Mouse (Mus musculus) liver, embryonic 13.5 days (tissue): ENCODE data around the gene Fcho2. TPM values are rescaled to one million over a fixed set of nuclear protein-coding genes. Genes with fewer than 3 reads are reported as not detected.

Experiments used
- ATAC-seq: fragments of 200-750 bp; cut with Nextera tagmentation; 2 replicates; pipeline ENCODE4 v1.8.0; 2017; ENCODE audit warnings: low read depth, mild to moderate bottlenecking, moderate number of reproducible peaks, moderate library complexity
- DNase-seq: peaks from one replicate; pipeline ENCODE4 v3.0.0; 2022
- H3K27ac ChIP-seq: fragments of 300-500 bp; sonication (generic); 2 replicates; pipeline ENCODE4 v1.5.1; 2015; ENCODE audit warnings: moderate library complexity, mild to moderate bottlenecking, inconsistent platforms
- H3K27me3 ChIP-seq: fragments of 300-500 bp; sonication (generic); 2 replicates; pipeline ENCODE4 v1.6.1; 2015; ENCODE audit warnings: mild to moderate bottlenecking, inconsistent platforms
- H3K36me3 ChIP-seq: fragments of 300-500 bp; sonication (generic); 2 replicates; pipeline ENCODE4 v1.6.1; 2015; ENCODE audit warnings: mild to moderate bottlenecking, inconsistent platforms
- H3K4me1 ChIP-seq: fragments of 300-500 bp; sonication (generic); replicated peaks from 2 replicates; pipeline ENCODE4 v1.6.1; 2015; ENCODE audit warnings: inconsistent platforms
- H3K4me2 ChIP-seq: fragments of 300-500 bp; sonication (generic); 2 replicates; pipeline ENCODE4 v1.6.1; 2015; ENCODE audit warnings: inconsistent platforms, mild to moderate bottlenecking, moderate library complexity
- H3K4me3 ChIP-seq: fragments of 300-500 bp; sonication (generic); replicated peaks from 2 replicates; pipeline ENCODE4 v1.5.1; 2015; ENCODE audit warnings: mild to moderate bottlenecking, inconsistent platforms
- H3K9ac ChIP-seq: fragments of 300-500 bp; sonication (generic); 2 replicates; pipeline ENCODE4 v1.6.1; 2015; ENCODE audit warnings: mild to moderate bottlenecking, inconsistent platforms
- H3K9me3 ChIP-seq: fragments of 300-500 bp; sonication (generic); replicated peaks from 2 replicates; pipeline ENCODE4 v1.6.1; 2016; ENCODE audit warnings: inconsistent platforms
- WGBS: fragments of 180-500 bp; shearing (Covaris S2); methylation state at CpG from one replicate; pipeline ENCODE4 v1.1.7; 2015; ENCODE audit not compliant: insufficient replicate concordance; 5-methylcytosine and 5-hydroxymethylcytosine counted together
- polyA plus RNA-seq: library from polyadenylated mRNA; unstranded; fragments of >200 nt; fragmentation: Nextera tagmentation; extraction: Ambion mirVana; gene quantifications from 2 replicates; pipeline ENCODE4 v1.2.1, GENCODE M21; 2015

Fcho2 gene
- polyA plus RNA-seq, 1 experiment from 2014 or later, result 20.6 TPM

GRCm38 (mm10) chr13:98803699-98804098 lies 11.6 kb downstream of the Fcho2 start:
- no peak overlapping the region for H3K4me2 ChIP-seq
- H3K27ac ChIP-seq, result no peak overlapping the region
- no peaks in the 10 kb centered on the region for H3K9me3 ChIP-seq
- peaks cover 54% of the 10 kb centered on the region for H3K36me3 ChIP-seq
- no peaks in the 10 kb centered on the region for H3K27me3 ChIP-seq
- peaks cover 13% of the 10 kb centered on the region for H3K4me1 ChIP-seq
- H3K4me3 ChIP-seq, result no peak overlapping the region
- no peak overlapping the region for H3K9ac ChIP-seq
- ATAC-seq (no peak), DNase-seq (no peak)
- WGBS, result 44% methylated on average over 4 of the region's 4 CpGs

DNA sequence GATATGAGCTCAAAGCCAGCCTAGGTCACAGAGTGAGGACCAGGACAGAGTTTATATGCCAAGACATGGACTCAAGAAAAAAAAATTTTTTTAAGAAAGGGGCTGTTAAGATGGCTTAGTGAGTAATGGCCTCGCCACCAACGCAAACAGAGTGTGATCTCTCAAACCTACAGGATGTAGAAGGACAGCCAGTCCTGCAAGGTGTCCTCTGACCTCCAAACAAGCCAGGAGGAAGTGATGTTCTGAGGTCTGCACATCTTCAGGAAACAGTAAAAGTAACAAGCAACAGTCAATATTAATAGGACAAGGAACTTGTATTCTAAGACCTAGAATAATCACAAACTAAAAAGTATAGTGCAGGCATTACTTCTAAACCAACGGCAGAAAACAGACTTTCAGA lies 12.3 kb downstream of the Fcho2 start:
- WGBS, result 78% methylated on average over 3 of the region's 3 CpGs
- Histone ChIP-seq H3K27ac (peak overlapping the region; percentile 34; the same call in 1 of the 2 replicates), H3K4me1 (peaks cover 7% of the 10 kb centered on the region), H3K4me3 (no peak overlapping the region), H3K36me3 (peaks cover 59% of the 10 kb centered on the region), H3K9me3 (no peaks in the 10 kb centered on the region), H3K9ac (no peak overlapping the region), H3K4me2 (no peak overlapping the region), H3K27me3 (no peaks in the 10 kb centered on the region)
- ATAC-seq (no peak), DNase-seq (no peak)

- 90% methylated on average over 3 of the region's 3 CpGs for WGBS
- no peak for ATAC-seq
Observed at GRCm38 (mm10) chr13:98795511-98795910, 19.7 kb downstream of the Fcho2 start.

DNA sequence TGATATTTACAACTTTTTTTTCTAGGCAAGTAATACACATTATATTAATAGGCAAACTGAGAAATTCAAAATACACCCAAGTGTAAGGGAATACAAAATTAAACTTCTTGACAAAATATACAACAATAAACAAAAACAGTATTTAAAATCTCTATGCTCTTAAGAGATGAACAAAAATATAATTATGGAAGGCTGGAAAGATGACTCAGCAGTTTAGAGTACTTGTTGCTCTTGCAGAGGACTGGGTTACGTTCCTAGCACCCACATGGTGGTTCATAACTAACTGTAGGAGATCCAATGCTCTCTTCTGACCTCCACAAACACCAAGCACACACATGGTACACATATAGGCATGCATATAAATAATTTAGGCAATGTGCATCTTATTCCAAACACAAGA lies 22.4 kb downstream of the Fcho2 start:
- 0 out of 2 replicates have a peak, but pooled peaks cover 2% of the 10 kb centered on the region for H3K4me1 ChIP-seq
- H3K9me3 ChIP-seq, result no peaks in the 10 kb centered on the region
- H3K27ac ChIP-seq, result no peak overlapping the region
- H3K36me3 ChIP-seq, result peaks cover 31% of the 10 kb centered on the region
- WGBS, result 85% methylated on average over 1 of the region's 1 CpGs
- no peak for ATAC-seq
- no peaks in the 10 kb centered on the region for H3K27me3 ChIP-seq
- no peak for DNase-seq
- no peak overlapping the region for H3K4me2 ChIP-seq
- H3K4me3 ChIP-seq, result no peak overlapping the region
- H3K9ac ChIP-seq, result no peak overlapping the region

More at GRCm38 (mm10) chr13:98795511-98795910, 19.7 kb downstream of the Fcho2 start:
- no peak for DNase-seq
- H3K9me3 ChIP-seq, result no peaks in the 10 kb centered on the region
- no peak overlapping the region for H3K4me2 ChIP-seq
- no peak overlapping the region for H3K9ac ChIP-seq
- no peak overlapping the region for H3K27ac ChIP-seq
- no peak overlapping the region for H3K4me3 ChIP-seq
- H3K27me3 ChIP-seq, result no peaks in the 10 kb centered on the region
- H3K4me1 ChIP-seq, result 0 out of 2 replicates have a peak, but pooled peaks cover 2% of the 10 kb centered on the region
- peaks cover 50% of the 10 kb centered on the region for H3K36me3 ChIP-seq

- H3K36me3 ChIP-seq, result peaks cover 28% of the 10 kb centered on the region
- peaks cover 10% of the 10 kb centered on the region for H3K4me1 ChIP-seq
- no peak overlapping the region for H3K4me2 ChIP-seq
- no peaks in the 10 kb centered on the region for H3K27me3 ChIP-seq
- H3K9ac ChIP-seq, result no peak overlapping the region
- no peaks in the 10 kb centered on the region for H3K9me3 ChIP-seq
- no peak for ATAC-seq
- no peak for DNase-seq
- WGBS, result 86% methylated on average over 1 of the region's 1 CpGs
- no peak overlapping the region for H3K4me3 ChIP-seq
- H3K27ac ChIP-seq, result no peak overlapping the region
Observed at GRCm38 (mm10) chr13:98791693-98792092, 23.6 kb downstream of the Fcho2 start.

DNA sequence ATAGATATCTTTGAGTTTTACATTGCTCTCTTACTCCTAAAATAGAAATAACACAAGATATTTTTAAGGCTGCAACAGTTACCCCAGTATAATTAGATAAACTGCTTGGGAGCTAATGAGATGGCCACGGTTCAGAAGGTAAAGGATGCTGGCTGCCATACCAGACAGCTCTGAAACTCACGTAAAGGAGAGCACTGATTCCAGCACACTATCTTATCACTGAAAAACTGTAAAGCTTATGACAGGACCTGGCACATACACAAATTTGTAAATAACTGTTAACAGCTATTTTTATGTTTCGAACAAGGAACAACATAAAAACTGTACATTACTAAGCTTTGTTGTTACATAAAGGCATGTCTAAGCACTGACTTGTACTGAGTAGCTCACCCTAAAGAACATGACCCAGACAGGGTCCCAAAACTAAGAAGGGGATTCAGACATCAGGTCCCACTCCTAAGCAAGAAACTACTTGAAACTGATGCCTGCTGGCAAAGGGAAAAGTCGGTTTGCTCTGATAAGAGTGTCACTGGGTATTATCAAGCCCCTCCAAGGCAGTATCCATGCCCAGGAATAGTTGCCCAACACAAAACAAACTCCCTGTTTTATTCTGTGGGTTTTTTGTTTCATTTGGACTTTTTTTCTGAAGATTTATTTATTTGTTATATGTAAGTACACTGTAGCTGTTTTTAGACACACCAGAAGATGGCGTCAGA lies 28.1 kb downstream of the Fcho2 start:
- ATAC-seq, result peak; percentile 50; the same call in 1 of the 2 replicates
- H3K27ac ChIP-seq, result no peak overlapping the region
- H3K9me3 ChIP-seq, result no peaks in the 10 kb centered on the region
- H3K4me2 ChIP-seq, result no peak overlapping the region
- 54% methylated on average over 5 of the region's 5 CpGs for WGBS
- peaks cover 8% of the 10 kb centered on the region for H3K4me1 ChIP-seq
- no peak for DNase-seq
- no peak overlapping the region for H3K4me3 ChIP-seq
- H3K36me3 ChIP-seq, result peaks cover 34% of the 10 kb centered on the region
- no peak overlapping the region for H3K9ac ChIP-seq
- H3K27me3 ChIP-seq, result no peaks in the 10 kb centered on the region

DNA sequence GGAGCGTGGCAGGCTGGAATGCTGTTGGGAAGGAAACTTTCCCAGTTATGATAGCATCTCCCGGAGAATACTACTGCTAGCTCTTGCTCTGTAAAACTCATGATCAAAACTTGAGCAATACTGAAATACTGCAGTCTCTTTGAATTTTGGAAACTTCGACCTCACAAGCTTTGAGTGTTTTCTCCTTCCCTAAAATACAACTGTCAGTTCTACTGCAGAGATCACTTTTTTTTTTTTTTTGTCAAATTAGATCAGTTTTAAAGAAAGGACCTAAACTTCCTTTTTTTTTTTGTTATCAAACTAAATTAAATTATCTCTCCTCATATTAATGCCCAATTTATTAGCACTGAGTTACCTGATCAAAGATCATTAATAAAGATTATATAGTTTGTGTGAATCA lies 37.3 kb downstream of the Fcho2 start:
- Histone ChIP-seq H3K9ac (no peak overlapping the region), H3K27ac (no peak overlapping the region), H3K36me3 (peaks cover 51% of the 10 kb centered on the region), H3K9me3 (no peaks in the 10 kb centered on the region), H3K4me1 (no peaks in the 10 kb centered on the region), H3K27me3 (no peaks in the 10 kb centered on the region), H3K4me3 (no peak overlapping the region), H3K4me2 (no peak overlapping the region)
- no peak for DNase-seq
- 84% methylated on average over 3 of the region's 3 CpGs for WGBS
- no peak for ATAC-seq

DNA sequence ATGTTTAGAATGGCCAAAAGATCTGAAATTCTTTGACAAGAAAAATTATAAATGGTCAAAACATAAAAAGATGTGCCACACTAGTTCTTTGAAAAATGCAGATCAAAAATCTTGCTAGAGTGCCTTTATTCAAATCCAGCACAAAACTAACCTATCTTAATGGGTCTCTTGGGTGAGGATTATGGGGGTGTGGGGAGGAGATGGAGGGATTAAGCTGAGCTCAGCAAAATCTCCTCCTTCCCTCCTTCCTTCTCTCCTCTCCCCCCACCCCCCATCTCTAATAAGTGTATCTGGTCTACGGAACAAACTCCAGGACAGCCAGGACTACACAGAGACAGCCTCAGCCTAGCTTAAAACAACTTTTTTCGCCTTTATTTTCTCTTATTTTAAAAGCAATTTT lies 43.8 kb downstream of the Fcho2 start:
- Histone ChIP-seq H3K9me3 (no peaks in the 10 kb centered on the region), H3K9ac (no peak overlapping the region), H3K36me3 (peaks cover 22% of the 10 kb centered on the region), H3K4me1 (0 out of 2 replicates have a peak, but pooled peaks cover 2% of the 10 kb centered on the region), H3K4me2 (no peak overlapping the region), H3K4me3 (no peak overlapping the region), H3K27ac (no peak overlapping the region), H3K27me3 (no peaks in the 10 kb centered on the region)
- no peak for ATAC-seq
- DNase-seq, result no peak
- WGBS, result 87% methylated on average over 2 of the region's 2 CpGs

- Histone ChIP-seq H3K27ac (no peak overlapping the region), H3K9ac (no peak overlapping the region), H3K36me3 (peaks cover 9% of the 10 kb centered on the region), H3K4me2 (no peak overlapping the region), H3K9me3 (no peaks in the 10 kb centered on the region), H3K4me3 (no peak overlapping the region), H3K4me1 (0 out of 2 replicates have a peak, but pooled peaks cover 2% of the 10 kb centered on the region), H3K27me3 (no peaks in the 10 kb centered on the region)
- DNase-seq (no peak), ATAC-seq (no peak)
- 74% methylated on average over 4 of the region's 4 CpGs for WGBS
Observed at GRCm38 (mm10) chr13:98768329-98768728, 46.9 kb downstream of the Fcho2 start.

DNA sequence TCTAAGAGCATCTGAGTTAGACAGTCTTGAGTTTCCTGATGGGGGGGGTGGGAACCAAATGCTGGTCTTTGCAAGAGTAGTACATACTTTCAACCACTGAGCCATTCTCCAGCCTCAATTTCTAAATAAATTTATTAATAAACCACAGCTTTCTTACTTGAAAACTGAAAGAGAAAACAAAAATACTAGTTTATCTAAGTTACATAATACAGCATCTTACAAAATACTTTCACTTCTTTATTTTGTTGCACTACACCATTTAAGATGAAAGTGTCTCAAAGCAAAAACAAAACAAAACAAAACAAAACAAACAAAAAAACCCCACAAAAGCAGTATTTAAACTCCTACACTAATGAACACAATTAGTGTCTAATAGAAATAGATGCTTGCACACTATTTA lies 53.5 kb downstream of the Fcho2 start:
- Histone ChIP-seq H3K27ac (no peak overlapping the region), H3K36me3 (peaks cover 23% of the 10 kb centered on the region), H3K4me3 (no peak overlapping the region), H3K27me3 (no peaks in the 10 kb centered on the region), H3K4me2 (no peak overlapping the region), H3K9ac (no peak overlapping the region), H3K9me3 (no peaks in the 10 kb centered on the region), H3K4me1 (no peaks in the 10 kb centered on the region)
- ATAC-seq, result no peak
- no peak for DNase-seq

DNA sequence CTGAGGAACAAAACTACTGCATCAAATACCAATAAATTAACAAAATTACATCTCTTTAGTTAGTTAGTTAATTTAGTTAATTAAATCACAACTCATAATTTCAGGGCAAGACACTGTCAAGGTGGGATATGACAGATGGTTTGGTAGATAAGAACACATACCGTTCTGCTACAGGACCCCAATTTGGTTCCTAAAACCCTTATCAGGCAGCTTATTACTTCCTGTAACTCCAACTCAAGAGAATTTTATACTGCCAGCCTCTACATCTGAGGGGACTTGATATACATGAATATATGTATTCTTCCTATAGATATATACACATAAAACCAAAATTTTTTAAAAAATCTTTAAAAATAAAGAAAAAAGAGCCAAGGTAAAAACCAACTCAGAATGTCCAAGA lies 59.4 kb downstream of the Fcho2 start:
- H3K4me1 ChIP-seq, result no peaks in the 10 kb centered on the region
- WGBS, result 19% methylated on average over 1 of the region's 1 CpGs
- 0 out of 2 replicates have a peak, but pooled peaks have one; percentile 29 for ATAC-seq
- H3K27ac ChIP-seq, result no peak overlapping the region
- peaks cover 17% of the 10 kb centered on the region for H3K36me3 ChIP-seq
- no peaks in the 10 kb centered on the region for H3K27me3 ChIP-seq
- no peak for DNase-seq
- H3K4me2 ChIP-seq, result no peak overlapping the region
- no peak overlapping the region for H3K4me3 ChIP-seq
- no peak overlapping the region for H3K9ac ChIP-seq
- H3K9me3 ChIP-seq, result no peaks in the 10 kb centered on the region

- Histone ChIP-seq H3K27me3 (no peaks in the 10 kb centered on the region), H3K9ac (no peak overlapping the region), H3K4me1 (peaks cover 24% of the 10 kb centered on the region), H3K36me3 (peaks cover 57% of the 10 kb centered on the region), H3K27ac (peak overlapping the region; percentile 29; the same call in 1 of the 2 replicates), H3K4me3 (no peak overlapping the region), H3K9me3 (no peaks in the 10 kb centered on the region), H3K4me2 (no peak overlapping the region)
- DNase-seq (no peak), ATAC-seq (peak; percentile 72)
- 25% methylated on average over 1 of the region's 1 CpGs for WGBS
Observed at GRCm38 (mm10) chr13:98744679-98745078, 70.6 kb downstream of the Fcho2 start.
